Mouse (Mus musculus) gastrocnemius, adult 18-20 months (tissue): Measurements from ENCODE around the gene Hadha. TPM values are rescaled to one million over a fixed set of nuclear protein-coding genes. Genes with fewer than 3 reads are reported as not detected.

Experiments used
- DNase-seq: peaks from one replicate; pipeline ENCODE4 v3.0.0; 2021; ENCODE audit warnings: low spot score
- long read RNA-seq, 2 experiments: library from polyadenylated mRNA; stranded (forward); transcript quantifications; one replicate each; pipeline ENCODE4 v2.0.0; 2021
- total RNA-seq, 2 experiments: library from RNA; stranded (reverse); gene quantifications; 2 replicates each; pipeline ENCODE4 v1.2.3; 2021

Gene Hadha
- total RNA-seq: 100 to 1,000 TPM; 326 to 396 TPM
- long read RNA-seq, experiment 1, full-length matches to known transcripts: 229 of 265 reads
- long read RNA-seq, experiment 1, partial matches to known transcripts: 28 of 265 reads
- long read RNA-seq, experiment 1, other reads (novel, unspliced or antisense): 8 of 265 reads
- long read RNA-seq, experiment 2, full-length matches to known transcripts: 177 of 203 reads
- long read RNA-seq, experiment 2, partial matches to known transcripts: 22 of 203 reads
- long read RNA-seq, experiment 2, other reads (novel, unspliced or antisense): 4 of 203 reads

- peak; percentile 95 for DNase-seq
Observed at GRCm38 (mm10) chr5:30154474-30155394, at the start of gene Hadha, which contains the start of gene Hadhb. Gene Hadha (minus strand): TSS chr5:30155162. Gene Hadhb (plus strand): TSS chr5:30155248.

- no peak for DNase-seq
Observed at GRCm38 (mm10) chr5:30204441-30204840, 49.5 kb upstream of the Hadha start.

- DNase-seq: no peak
Observed at GRCm38 (mm10) chr5:30203216-30203885, 48.4 kb upstream of the Hadha start.

GRCm38 (mm10) chr5:30202221-30202620, 47.3 kb upstream of the Hadha start:
- no peak for DNase-seq

GRCm38 (mm10) chr5:30201521-30201920, 46.6 kb upstream of the Hadha start:
- no peak for DNase-seq

GRCm38 (mm10) chr5:30198257-30198656, 43.3 kb upstream of the Hadha start:
- DNase-seq: no peak

GRCm38 (mm10) chr5:30195340-30195739, 40.4 kb upstream of the Hadha start:
- no peak for DNase-seq

GRCm38 (mm10) chr5:30192452-30192851, 37.5 kb upstream of the Hadha start:
- no peak for DNase-seq

- DNase-seq: no peak
Observed at GRCm38 (mm10) chr5:30187687-30188485, 32.9 kb upstream of the Hadha start.

GRCm38 (mm10) chr5:30175811-30176210, 20.8 kb upstream of the Hadha start:
- peak; percentile 36 for DNase-seq

GRCm38 (mm10) chr5:30172931-30173692, 18.1 kb upstream of the Hadha start:
- no peak for DNase-seq

- peak; percentile 44 for DNase-seq
Observed at GRCm38 (mm10) chr5:30172115-30172514, 17.2 kb upstream of the Hadha start.

GRCm38 (mm10) chr5:30170303-30170940, 15.5 kb upstream of the Hadha start:
- no peak for DNase-seq

GRCm38 (mm10) chr5:30165234-30165946, 10.4 kb upstream of the Hadha start:
- DNase-seq: no peak

- DNase-seq: no peak
Observed at GRCm38 (mm10) chr5:30162339-30162738, 7.4 kb upstream of the Hadha start.

- DNase-seq: no peak
Observed at GRCm38 (mm10) chr5:30161836-30162235, 6.9 kb upstream of the Hadha start.

GRCm38 (mm10) chr5:30159601-30160000, 4.6 kb upstream of the Hadha start:
- peak; percentile 80 for DNase-seq

- DNase-seq: no peak
Observed at GRCm38 (mm10) chr5:30155821-30156629, 1.1 kb upstream of the Hadha start.
